Mouse (Mus musculus) gastrocnemius, adult 8-10 months (tissue): ENCODE results near the gene Nanos1. TPM values are rescaled to one million over a fixed set of nuclear protein-coding genes. Genes with fewer than 3 reads are reported as not detected.

Experiments used
- DNase-seq, 2 experiments: peaks; one replicate each; pipeline ENCODE4 v3.0.0; 2022; ENCODE audit warnings: low spot score in 2 of 2
- microRNA-seq: library from miRNA; unstranded; fragments of <30 nt; microRNA quantifications from one replicate; pipeline ENCODE4 v1.2.0, GENCODE M21; 2022
- total RNA-seq, 4 experiments: library from RNA; stranded (reverse); gene quantifications; 2 replicates each; pipeline ENCODE4 v1.2.4; 2022

Nanos1 gene
- total RNA-seq, 4 experiments from 2014 or later: 0.11 TPM; not detected in 3

DNA sequence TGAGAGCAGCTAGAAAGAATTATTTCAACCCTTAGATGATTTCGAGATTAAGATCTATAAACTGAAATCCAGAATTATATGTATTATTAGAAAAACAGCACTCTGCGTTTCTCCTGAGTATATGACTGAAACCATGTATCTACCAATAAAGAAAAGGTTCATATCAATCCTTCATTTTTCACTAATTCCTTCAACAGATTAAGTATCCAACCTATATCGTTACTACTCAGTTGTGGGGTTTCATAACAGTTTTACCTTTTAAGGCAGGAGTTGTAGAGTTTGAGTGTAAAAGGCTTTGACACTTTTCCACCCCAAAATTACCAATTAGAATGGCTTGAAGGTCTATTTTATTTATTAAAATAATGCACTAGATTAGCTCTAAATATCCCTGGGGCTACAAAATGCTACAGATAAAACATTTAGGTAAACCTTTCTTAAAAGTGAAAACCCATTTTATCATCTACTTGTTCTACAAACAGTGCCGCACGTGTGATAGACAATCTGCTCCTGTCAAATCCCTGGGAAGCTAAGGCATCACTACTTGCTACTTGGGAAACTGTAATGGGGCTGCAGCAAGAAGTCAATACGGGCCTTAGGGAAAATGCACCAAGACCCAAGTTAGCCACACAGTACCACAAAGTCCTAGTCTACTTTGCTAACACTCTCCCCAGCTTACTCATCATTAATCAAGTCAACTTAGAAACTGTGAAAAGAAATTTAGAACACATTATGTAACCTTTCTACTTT is 32.6 kb downstream of the Nanos1 start:
- DNase-seq: no peak

- no peak for DNase-seq
These were observed 33.7 kb downstream of the Nanos1 start for GRCm38 (mm10) chr19:60789452-60789851.

GRCm38 (mm10) chr19:60789919-60790506 is 34.2 kb downstream of the Nanos1 start:
- peak; percentile 31 to 45 for DNase-seq

DNA sequence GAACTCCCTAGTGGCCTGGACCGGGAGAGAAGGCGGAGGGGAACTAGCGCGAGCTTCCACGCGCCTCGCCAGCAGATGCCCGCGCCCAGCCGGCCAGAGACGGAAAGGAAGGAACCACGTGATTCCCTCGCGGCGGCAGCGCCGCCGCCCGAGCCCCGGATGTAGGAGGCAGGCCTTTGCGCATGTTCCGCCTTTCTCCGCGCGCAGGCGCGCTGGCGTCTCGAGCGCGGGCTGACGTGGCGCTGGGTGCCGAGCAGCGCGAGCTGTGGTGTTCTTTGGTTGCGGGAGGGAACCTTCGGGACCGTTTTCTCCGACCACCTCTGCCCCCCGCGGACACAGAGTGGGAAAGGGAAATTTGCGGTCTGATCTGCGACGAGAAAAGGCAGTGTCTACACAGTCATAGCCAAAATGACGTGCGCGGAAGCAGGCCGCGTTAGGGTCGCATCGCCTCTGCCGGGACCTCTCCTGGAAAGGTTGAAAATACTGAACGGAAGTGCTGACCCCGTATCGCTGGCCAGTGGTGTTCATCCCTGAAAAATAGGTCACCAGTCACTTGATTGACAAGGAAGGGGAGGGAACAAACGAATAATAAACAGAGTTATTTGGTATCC is 34.9 kb downstream of the Nanos1 start, which contains the start of gene Eif3a:
TSS of gene Eif3a (minus strand) at position 108 of the 611 bp plus-strand sequence.
- DNase-seq: peak; percentile 85 to 92

GRCm38 (mm10) chr19:60791164-60791563 is 35.4 kb downstream of the Nanos1 start:
- DNase-seq: no peak

DNA sequence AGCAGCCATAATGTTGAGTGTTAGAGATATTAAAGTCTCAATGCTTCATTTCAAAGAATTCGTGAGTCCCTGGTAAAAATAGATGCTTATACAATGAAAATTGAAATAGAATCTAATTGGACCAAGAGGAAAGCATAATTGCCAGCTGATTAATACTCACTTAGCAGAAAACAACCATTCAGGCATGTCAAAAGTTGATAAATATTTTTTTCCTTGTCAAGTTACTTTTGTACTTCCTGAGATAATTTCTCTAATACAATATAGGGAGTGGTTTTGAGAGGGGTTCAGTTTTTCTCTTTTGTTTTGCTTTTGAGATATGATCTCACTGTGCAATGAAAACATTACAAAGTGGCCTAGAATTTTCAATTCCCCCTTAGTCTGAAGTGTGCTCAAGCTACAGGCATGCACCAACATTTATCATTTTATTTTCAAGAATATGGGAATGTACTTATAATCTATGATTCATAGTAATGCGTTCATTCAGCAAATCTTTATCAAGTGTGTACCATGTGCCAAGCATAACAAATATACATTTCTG is 37.5 kb downstream of the Nanos1 start:
- DNase-seq: no peak

GRCm38 (mm10) chr19:60795244-60795643 is 39.5 kb downstream of the Nanos1 start:
- DNase-seq: no peak

GRCm38 (mm10) chr19:60797415-60797814 is 41.6 kb downstream of the Nanos1 start:
- no peak for DNase-seq

GRCm38 (mm10) chr19:60799867-60800569 is 44.2 kb downstream of the Nanos1 start:
- DNase-seq: no peak

DNA sequence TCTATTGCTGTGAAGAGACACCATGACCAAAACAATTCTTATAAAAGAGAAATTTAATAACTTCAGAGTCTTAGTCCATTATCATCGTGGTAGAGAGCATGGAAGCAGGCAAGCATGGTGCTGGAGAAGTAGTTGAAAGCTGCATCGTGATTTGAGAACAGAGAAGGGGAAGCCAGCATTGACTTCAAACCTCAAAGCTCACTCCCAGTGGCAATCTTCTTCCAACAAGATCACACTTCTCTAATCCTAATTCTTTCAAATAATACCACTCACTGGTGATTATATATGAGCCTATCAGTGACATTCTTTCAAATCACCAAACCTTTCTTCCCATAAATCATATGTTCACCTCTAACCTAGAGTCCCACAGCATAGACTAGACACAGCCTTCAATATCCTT is 49.1 kb downstream of the Nanos1 start:
- DNase-seq: no peak

Small RNAs within 50 kb of the gene (microRNA-seq; reads per million reads assigned to microRNA genes)
- not detected for gene mmu-mir-3084-1

Other genes starting within 250 kb of the Nanos1 start
- 10 to 100 TPM; 31.3 to 34.7 (median 32.7) TPM for gene Cacul1, start 175.0 kb upstream of the Nanos1 start, total RNA-seq
- gene Eif3a, start 34.7 kb downstream of the Nanos1 start, total RNA-seq: 10 to 100 TPM; 73.2 to 97.8 (median 91.5) TPM
- 10 to 100 TPM in 1 of 4 experiments, 1 to 10 TPM in 3; 7.8 to 10.3 (median 9.5) TPM for gene Fam45a, start 55.6 kb downstream of the Nanos1 start, total RNA-seq
- 1 to 10 TPM; 1.9 to 3.1 (median 2.2) TPM for gene Sfxn4, start 105.5 kb downstream of the Nanos1 start, total RNA-seq
- gene Prdx3, start 118.6 kb downstream of the Nanos1 start, total RNA-seq: 100 to 1,000 TPM; 213 to 249 (median 226) TPM
- 1 to 10 TPM; 2.4 to 4.0 (median 2.7) TPM for gene Grk5, start 133.8 kb downstream of the Nanos1 start, total RNA-seq